Mouse (Mus musculus) hindbrain, postnatal 0 days (tissue): ENCODE data around the gene Ttll11. TPM values are rescaled to one million over a fixed set of nuclear protein-coding genes. Genes with fewer than 3 reads are reported as not detected.

Experiments used
- ATAC-seq: fragments of 200-750 bp; cut with Nextera tagmentation; 2 replicates; pipeline ENCODE4 v1.8.0; 2017; ENCODE audit warnings: mild to moderate bottlenecking, moderate TSS enrichment, moderate library complexity
- DNase-seq: peaks from one replicate; pipeline ENCODE4 v3.0.0-alpha.2; 2015; ENCODE audit warnings: low spot score
- H3K27ac ChIP-seq: fragments of 300-500 bp; sonication (generic); 2 replicates; pipeline ENCODE4 v1.5.1; 2014; ENCODE audit warnings: mild to moderate bottlenecking
- H3K27me3 ChIP-seq: fragments of 300-500 bp; sonication (generic); 2 replicates; pipeline ENCODE4 v1.6.1; 2014; ENCODE audit warnings: low read length, mixed read lengths; ENCODE audit not compliant: insufficient read depth
- H3K36me3 ChIP-seq: fragments of 300-500 bp; sonication (generic); 2 replicates; pipeline ENCODE4 v1.6.1; 2014; ENCODE audit warnings: low read length, mixed read lengths; ENCODE audit not compliant: insufficient read depth
- H3K4me1 ChIP-seq: fragments of 300-500 bp; sonication (generic); 2 replicates; pipeline ENCODE4 v1.6.1; 2014; ENCODE audit warnings: antibody characterized with exemption, low read length, mixed read lengths; ENCODE audit not compliant: insufficient read depth
- H3K4me2 ChIP-seq: fragments of 300-500 bp; sonication (generic); 2 replicates; pipeline ENCODE4 v1.6.1; 2014; ENCODE audit warnings: low read depth, mild to moderate bottlenecking, low read length, moderate library complexity, mixed read lengths
- H3K4me3 ChIP-seq: fragments of 300-500 bp; sonication (generic); 2 replicates; pipeline ENCODE4 v1.5.1; 2014; ENCODE audit warnings: low read length
- H3K9ac ChIP-seq: fragments of 300-500 bp; sonication (generic); replicated peaks from 2 replicates; pipeline ENCODE4 v1.6.1; 2014; ENCODE audit warnings: mild to moderate bottlenecking, low read length, moderate library complexity, mixed read lengths
- H3K9me3 ChIP-seq: fragments of 300-500 bp; sonication (generic); 2 replicates; pipeline ENCODE4 v1.6.1; 2016; ENCODE audit warnings: low read length, mixed read lengths
- CTCF ChIP-seq: IDR thresholded peaks from 2 replicates; pipeline ENCODE4 v1.5.1; 2016; ENCODE audit warnings: antibody characterized with exemption, control low read depth, low read depth
- WGBS: fragments of 180-500 bp; shearing (Covaris S2); extraction: QIAGEN DNeasy Blood & Tissue Kit; methylation state at CpG from one replicate; pipeline ENCODE4 v1.1.7; 2014; 5-methylcytosine and 5-hydroxymethylcytosine counted together
- polyA plus RNA-seq: library from polyadenylated mRNA; unstranded; fragments of >200 nt; fragmentation: Nextera tagmentation; extraction: Ambion mirVana; gene quantifications from 2 replicates; pipeline ENCODE4 v1.2.1, GENCODE M21; 2015
- total RNA-seq: library from RNA; depleted of rRNA; stranded (reverse); fragments of >200 nt; gene quantifications from 2 replicates; pipeline ENCODE4 v1.2.3, GENCODE M21; 2014

The Ttll11 gene
- total and polyA plus RNA-seq, 2 experiments from 2014 or later, result 5.8 to 8.2 TPM

- no peaks in the 10 kb centered on the region for H3K36me3 ChIP-seq
- H3K4me1 ChIP-seq, result peaks cover 4% of the 10 kb centered on the region; the same call in 1 of the 2 replicates
- DNase-seq (no peak), ATAC-seq (no peak)
- no peak overlapping the region for H3K4me3 ChIP-seq
- H3K9me3 ChIP-seq, result no peaks in the 10 kb centered on the region
- no peak overlapping the region for H3K27ac ChIP-seq
- TF ChIP-seq CTCF, result no peak
- WGBS, result 62% methylated on average over 7 of the region's 7 CpGs
- no peak overlapping the region for H3K9ac ChIP-seq
- no peaks in the 10 kb centered on the region for H3K27me3 ChIP-seq
- no peak overlapping the region for H3K4me2 ChIP-seq
These were observed 229.1 kb downstream of the Ttll11 start for GRCm38 (mm10) chr2:35750533-35751141.

GRCm38 (mm10) chr2:35747371-35748035 lies 232.2 kb downstream of the Ttll11 start:
- 48% methylated on average over 12 of the region's 12 CpGs for WGBS
- H3K9me3 ChIP-seq, result no peaks in the 10 kb centered on the region
- peaks cover 4% of the 10 kb centered on the region; the same call in 1 of the 2 replicates for H3K4me1 ChIP-seq
- no peak overlapping the region for H3K27ac ChIP-seq
- H3K4me2 ChIP-seq, result no peak overlapping the region
- H3K4me3 ChIP-seq, result no peak overlapping the region
- DNase-seq (no peak), ATAC-seq (no peak)
- no peak overlapping the region for H3K9ac ChIP-seq
- H3K27me3 ChIP-seq, result no peaks in the 10 kb centered on the region
- TF ChIP-seq CTCF, result no peak
- H3K36me3 ChIP-seq, result no peaks in the 10 kb centered on the region

- Histone ChIP-seq H3K4me1 (peaks cover 4% of the 10 kb centered on the region; the same call in 1 of the 2 replicates), H3K36me3 (no peaks in the 10 kb centered on the region), H3K27ac (no peak overlapping the region), H3K27me3 (no peaks in the 10 kb centered on the region), H3K9ac (no peak overlapping the region), H3K4me2 (no peak overlapping the region), H3K9me3 (no peaks in the 10 kb centered on the region), H3K4me3 (no peak overlapping the region)
- ATAC-seq, result peak; percentile 24; the same call in 1 of the 2 replicates
- 41% methylated on average over 5 of the region's 7 CpGs for WGBS
- DNase-seq, result no peak
- no peak for TF ChIP-seq CTCF
These were observed 233.1 kb downstream of the Ttll11 start for GRCm38 (mm10) chr2:35746638-35747037.

- 82% methylated on average over 10 of the region's 10 CpGs for WGBS
- Histone ChIP-seq H3K4me2 (no peak overlapping the region), H3K9me3 (no peaks in the 10 kb centered on the region), H3K4me1 (peaks cover 4% of the 10 kb centered on the region; the same call in 1 of the 2 replicates), H3K4me3 (no peak overlapping the region), H3K9ac (no peak overlapping the region), H3K36me3 (no peaks in the 10 kb centered on the region), H3K27me3 (no peaks in the 10 kb centered on the region), H3K27ac (no peak overlapping the region)
- no peak for DNase-seq
- no peak for ATAC-seq
- TF ChIP-seq CTCF, result no peak
These were observed 233.8 kb downstream of the Ttll11 start for GRCm38 (mm10) chr2:35745876-35746275.

GRCm38 (mm10) chr2:35739669-35740254 lies 240.0 kb downstream of the Ttll11 start:
- no peaks in the 10 kb centered on the region for H3K27me3 ChIP-seq
- H3K4me1 ChIP-seq, result 0 out of 2 replicates have a peak, but pooled peaks cover 2% of the 10 kb centered on the region
- 68% methylated on average over 13 of the region's 13 CpGs for WGBS
- H3K36me3 ChIP-seq, result no peaks in the 10 kb centered on the region
- H3K9ac ChIP-seq, result no peak overlapping the region
- H3K4me3 ChIP-seq, result no peak overlapping the region
- no peak overlapping the region for H3K4me2 ChIP-seq
- ATAC-seq, result 0 out of 2 replicates have a peak, but pooled peaks have one; percentile 13
- no peaks in the 10 kb centered on the region for H3K9me3 ChIP-seq
- no peak overlapping the region for H3K27ac ChIP-seq
- TF ChIP-seq CTCF, result no peak
- no peak for DNase-seq

GRCm38 (mm10) chr2:35737467-35738027 lies 242.2 kb downstream of the Ttll11 start:
- Histone ChIP-seq H3K36me3 (no peaks in the 10 kb centered on the region), H3K27me3 (no peaks in the 10 kb centered on the region), H3K9ac (no peak overlapping the region), H3K4me1 (0 out of 2 replicates have a peak, but pooled peaks cover 2% of the 10 kb centered on the region), H3K27ac (no peak overlapping the region), H3K4me2 (no peak overlapping the region), H3K4me3 (no peak overlapping the region), H3K9me3 (no peaks in the 10 kb centered on the region)
- TF ChIP-seq CTCF, result no peak
- no peak for ATAC-seq
- 85% methylated on average over 7 of the region's 7 CpGs for whole genome bisulfite sequencing
- no peak for DNase-seq
